Mouse (Mus musculus) lung, postnatal 25 days (tissue): ENCODE data around the gene Mylip.

Source experiments
- DNase-seq: peaks from one replicate; pipeline ENCODE4 v3.0.0; 2022; ENCODE audit warnings: low spot score

Gene Mylip

DNA sequence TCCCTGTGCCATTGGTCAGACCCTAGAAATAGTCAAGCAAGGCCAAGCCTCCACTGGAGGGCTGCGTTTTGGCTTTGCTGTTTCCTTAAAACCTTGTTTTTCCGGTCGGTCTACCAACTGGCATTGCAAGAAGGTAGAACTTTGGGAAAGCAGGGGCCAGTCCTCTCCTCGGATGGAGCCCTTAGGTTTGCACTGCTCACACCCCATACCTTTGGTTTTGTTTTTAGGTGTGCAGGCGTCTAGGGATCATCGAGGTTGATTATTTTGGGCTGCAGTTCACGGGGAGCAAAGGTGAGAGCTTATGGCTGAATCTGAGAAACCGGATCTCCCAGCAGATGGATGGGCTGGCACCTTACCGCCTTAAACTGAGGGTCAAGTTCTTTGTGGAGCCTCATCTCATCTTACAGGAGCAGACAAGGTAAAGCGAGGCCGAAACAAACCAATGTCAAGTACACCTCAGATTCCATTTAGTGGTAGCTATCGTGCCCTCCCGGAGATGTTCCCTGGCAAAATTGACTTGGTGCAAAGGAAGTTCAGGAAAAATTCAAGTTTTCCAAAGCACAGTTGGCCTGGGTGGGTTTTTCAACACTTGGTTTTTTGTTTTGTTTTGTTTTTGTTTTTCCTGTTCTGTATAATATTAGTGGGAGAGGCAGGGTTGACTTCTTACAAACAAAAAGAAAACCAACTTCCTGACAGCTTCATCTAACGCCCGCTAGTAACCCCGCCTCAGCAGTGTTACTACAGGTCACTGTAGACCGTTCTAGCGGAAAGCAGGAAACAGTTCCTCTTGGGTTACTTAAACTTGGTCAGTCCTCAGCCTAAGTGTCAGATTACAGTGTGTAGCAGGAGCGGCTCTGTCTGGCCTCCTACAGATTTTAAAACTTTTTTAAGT is 1.7 kb downstream of the Mylip start:
- DNase-seq, result peak; percentile 77

DNA sequence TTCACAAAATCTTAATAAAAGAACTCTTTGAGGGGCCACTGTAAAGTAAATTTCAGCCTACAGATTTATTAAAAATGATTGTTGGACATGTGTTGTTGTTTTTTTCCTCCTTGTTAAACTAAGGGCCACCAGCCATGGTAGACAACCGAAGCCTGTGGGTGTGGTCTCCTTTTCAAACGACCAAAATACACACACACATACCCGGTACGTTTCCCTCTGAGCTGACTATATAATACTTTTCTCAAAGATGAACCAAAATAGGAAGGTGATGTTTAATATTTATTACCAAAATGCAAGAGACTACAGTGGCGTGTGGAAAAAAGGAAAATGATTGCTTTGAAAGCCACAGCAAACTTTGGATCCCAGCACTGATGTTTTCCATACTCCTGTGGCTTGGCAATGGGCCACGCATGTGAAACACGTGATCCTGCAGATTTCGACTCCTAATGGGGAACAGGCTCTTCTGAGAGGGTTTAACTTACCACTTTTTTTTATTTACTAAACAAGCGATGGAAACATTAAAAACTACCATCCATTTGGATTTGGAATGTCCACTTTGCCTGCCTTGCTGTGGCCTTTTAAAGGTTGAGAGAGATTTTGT is 2.4 kb downstream of the Mylip start:
- DNase-seq, result peak; percentile 55

DNA sequence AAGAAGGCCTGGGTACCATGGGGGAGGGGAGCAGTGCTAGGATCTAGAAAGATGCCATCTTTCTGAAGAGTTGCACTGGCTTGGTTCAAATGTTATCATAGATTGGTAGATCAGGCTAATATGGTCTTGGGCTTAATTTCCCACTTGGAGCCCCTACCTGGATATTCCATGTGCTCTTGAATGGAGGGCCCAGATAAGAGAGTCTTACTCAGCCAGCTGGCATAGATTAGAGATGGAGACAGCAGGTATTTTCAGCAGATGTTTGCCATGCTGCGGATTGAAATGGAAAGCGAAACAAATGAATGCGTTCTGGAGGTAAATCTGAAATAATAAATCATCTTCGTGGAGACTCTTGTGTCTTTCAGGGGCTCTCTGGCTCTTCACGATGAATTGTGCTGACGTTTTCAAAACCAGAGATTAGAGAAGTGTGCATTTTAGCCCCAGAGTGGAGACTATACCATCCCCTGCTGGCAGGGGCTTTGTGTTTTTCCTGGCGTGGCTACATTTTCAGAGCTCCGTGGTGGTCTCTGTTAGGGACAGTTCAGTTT is 4.8 kb downstream of the Mylip start:
- no peak for DNase-seq

DNA sequence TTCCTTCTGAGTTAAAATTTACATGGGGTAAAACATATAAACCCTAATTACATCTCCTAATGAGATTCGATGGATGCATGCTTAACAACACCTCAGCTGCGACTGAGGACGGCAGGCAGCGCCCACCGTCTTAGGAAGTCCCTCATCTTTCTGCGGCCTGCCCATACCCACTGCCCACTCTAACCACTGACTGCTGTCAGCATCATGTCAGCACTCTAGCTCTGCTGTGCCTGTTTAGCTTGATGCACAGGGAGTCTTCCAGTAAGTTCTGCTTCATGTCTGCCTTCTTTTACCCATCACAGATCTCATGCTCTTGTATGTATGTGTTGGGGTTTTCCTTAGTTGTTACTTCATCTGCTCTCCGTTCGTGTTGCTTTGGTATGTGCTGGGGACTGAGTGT is 7.2 kb downstream of the Mylip start:
- no peak for DNase-seq

DNA sequence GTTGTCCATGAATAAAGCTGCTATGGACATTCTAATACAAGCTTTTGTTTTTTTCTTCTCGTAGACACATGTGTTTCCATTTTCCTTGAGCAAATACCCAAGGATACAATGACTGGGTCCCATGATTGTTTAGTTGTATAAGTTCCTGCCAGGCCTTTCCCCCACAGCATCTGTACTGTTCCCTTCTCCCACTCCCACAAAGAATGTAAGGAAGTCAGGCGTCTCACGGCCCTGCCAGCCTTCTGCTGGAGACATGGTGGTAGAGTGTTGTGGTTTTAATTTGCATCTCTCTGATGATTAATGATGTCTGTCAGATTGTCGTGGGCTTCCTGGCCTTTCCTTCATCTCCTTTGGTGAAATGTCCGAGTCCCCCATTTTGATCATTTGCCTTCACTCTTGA is 7.7 kb downstream of the Mylip start:
- DNase-seq, result no peak

DNA sequence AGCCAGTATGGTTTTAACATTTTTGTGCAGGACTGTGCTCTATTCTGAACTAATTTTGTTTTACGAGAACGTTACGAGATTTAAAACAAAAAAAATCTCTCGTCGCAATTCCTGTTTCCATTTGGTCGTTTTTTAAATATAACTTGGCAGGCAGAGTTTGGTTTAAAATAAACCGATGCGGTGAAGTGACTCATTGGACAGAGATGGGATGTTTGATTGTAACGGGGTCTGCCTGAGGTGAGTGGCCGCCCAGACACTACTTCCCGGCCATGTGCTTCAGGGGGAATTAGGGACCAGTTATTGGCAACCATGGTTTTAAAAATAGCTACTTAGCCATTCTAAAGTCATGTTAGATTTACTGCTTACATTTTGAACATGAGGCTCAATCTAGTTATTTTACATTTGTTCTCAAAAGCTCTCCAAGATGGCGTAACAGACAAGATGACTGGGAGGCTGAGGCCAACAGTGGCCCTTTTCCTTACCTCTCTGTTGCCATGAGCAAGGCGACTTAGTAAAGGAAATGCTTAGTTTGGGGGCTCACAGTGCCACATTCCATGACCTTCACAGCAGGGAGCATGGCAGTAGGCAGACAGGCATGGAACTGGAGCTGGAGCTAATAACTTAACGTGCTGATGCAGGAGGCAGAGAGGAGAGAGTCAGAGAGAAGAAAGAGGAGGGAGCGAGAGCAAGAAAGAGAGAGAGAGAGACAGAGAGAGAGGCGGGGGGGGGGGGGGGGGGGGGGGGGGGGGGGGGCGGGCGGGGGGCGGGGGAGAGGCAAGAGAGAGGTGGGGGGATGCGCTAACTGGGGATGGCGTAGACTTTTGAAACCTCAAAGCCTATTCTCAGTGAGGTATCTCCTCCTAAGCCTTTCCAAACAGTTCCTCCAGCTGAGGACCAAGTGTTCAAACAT is 8.6 kb downstream of the Mylip start:
- no peak for DNase-seq

DNA sequence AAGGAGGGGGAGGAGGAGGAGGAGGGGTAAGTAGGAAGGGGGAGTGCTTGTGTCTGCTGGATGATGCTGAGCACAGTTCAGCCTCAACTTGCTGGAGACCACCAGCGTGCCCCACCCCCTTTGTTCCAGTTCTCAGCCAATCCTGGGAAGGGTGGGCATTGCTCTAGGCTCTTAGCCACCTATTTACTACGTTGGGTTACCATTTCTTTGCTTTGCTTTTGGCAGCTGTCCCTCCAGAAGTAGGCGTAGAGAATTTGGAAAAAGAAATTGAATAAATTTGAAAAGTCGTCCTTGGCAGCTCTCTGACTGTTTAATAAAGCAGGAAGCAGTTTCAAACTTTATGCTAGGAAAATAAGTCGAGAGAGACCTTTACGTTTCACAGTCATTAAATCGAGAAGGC is 11.2 kb downstream of the Mylip start:
- no peak for DNase-seq

DNA sequence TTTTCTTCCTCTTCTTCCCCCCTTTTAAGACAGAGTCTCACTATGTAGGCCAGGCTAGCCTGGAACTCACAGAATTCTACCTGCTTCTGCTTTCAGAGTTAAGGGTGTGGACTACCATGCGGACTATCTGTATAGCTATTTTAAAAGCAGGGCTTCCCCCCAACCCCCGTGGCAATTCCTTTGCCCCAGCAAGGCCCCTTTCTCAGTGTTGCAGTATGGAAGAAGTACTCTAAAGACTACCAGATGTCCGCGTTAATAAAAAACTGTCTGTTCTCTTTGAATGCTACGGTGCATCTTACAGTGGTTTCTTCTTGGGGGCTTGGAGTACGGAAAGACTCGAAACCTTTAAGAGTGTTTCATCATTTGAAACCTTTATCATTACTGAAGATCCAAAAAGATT is 12.3 kb downstream of the Mylip start:
- no peak for DNase-seq

DNA sequence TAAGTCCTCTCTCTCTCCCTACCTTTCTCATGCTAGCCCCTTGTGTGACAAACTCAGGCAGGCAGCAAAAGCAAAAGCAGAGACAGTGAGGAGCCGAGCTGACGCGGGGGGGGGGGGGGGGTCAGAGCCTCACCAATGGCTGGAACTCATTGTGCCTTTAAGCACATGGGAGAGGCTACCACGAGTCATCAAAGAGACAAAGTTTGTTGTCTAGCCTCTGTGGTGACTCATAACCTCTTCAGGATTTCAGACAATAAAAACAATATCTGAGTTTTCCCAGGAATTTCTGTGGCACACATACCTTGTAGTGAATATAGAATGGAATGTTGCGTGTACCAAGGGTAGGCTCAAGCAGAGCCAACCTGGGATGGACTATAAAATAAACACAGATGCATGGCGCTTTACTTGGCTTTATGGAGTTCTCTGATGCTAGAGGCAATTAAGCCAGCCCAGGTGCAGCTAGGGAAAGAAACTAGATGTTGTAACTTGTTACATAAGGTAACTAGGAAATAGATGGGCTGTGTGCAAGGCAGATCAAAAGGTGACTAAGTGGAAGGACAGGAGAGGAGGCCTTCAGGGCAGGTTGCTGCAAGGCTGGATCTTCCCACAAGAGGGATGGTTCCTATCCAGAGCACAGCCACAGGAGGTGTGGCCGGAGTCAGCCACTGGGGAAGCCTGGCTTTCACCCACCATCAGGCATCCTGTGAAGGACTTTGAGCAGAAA is 12.9 kb downstream of the Mylip start:
- DNase-seq, result no peak

DNA sequence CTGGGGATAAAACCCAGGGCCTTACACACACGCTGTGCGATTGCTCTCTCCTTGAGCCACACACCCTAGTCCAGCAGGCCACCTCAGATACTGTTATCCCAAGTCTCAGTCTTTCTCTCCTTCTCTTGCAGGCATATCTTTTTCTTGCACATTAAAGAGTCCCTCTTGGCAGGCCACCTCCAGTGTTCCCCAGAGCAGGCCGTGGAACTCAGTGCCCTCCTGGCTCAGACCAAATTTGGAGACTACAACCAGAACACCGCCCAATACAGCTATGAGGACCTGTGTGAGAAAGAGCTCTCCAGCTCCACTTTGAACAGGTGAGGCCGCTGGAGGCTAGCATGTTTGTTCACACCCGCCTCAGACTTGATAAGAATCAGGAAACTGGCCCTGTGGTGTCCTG is 14.7 kb downstream of the Mylip start:
- peak; percentile 66 for DNase-seq

DNA sequence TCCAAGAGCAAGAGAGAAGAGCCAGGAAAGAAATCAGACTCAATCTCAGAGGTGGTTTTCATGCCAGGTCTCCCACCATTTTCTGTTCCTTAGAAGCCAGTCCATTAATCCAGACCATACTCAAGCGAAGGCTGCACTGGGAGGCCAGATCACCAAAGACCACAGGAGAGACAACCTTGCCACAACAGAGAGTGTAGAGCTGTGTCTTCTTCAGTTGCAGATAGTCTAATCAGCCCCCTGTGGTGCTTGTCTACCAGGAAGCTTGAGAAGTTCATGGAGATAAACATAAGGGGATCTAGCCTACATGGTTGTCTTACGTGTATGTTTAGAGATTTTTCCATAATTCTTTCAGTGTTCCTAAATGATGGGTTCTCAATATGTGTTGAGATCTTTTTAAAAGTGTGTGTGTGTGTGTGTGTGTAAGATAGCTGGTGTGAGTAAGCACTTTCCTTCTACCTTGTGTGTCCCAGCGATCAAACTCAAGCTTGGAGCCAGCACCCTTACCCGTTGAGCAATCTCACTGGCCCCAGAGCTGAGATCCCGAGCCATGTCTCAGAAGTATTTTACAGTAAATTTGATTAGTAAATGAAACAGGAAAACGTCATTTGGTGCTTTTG is 15.8 kb downstream of the Mylip start:
- DNase-seq, result no peak

DNA sequence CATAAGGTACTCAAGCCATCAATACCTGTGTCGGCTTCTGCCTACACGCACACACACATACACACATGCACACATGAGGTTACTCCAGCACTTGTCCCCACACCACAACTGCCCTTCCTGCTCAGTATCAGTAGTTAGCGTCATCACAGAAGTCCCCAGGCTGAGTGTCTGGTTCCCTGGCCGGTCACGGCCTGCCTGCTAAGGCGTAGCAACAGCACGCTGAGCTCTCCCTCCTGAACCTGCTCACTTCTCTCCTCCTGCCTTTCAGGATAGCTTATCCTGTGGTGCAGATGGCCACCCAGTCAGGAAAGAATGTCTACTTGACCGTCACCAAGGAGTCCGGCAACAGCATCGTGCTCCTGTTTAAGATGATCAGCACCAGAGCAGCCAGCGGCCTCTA is 16.7 kb downstream of the Mylip start:
- no peak for DNase-seq

DNA sequence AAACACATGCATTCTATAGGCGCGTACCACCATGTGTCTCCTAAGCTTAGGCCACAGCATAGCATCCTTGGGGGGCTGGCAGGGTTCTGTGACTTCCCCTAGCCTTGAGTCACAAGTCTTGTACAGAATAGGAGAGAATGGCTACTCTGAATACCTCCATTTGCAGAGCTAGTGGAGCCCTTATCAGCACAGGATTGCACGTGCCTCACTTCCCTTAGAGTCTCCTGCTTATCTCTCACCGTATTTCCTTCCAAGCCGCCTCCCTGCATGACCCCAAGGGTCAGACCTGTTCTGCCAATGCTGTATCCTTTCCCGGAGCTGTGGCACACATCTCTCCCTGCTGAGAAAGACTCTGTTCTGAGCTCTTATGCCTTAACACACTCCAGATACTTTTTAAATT is 17.2 kb downstream of the Mylip start:
- DNase-seq, result no peak

DNA sequence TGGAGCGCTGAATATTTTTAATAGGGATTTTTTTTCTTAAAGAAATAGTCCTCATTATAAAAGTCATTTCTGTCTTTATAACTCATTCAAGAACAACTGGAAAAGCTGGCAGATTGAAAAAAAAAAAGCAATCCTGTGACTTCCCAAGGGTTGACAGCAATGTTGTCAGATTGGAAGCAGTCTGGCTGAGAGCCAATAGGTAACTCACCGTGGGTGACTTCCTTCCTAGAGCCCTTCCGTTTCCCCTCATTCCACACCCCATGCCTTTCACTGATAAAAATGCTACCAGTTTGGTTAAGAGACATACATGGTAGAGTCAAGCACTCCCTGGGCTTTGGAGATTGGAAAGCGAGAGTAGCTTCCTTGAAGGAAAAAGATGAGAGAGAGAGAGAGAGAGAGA is 21.4 kb downstream of the Mylip start:
- no peak for DNase-seq

DNA sequence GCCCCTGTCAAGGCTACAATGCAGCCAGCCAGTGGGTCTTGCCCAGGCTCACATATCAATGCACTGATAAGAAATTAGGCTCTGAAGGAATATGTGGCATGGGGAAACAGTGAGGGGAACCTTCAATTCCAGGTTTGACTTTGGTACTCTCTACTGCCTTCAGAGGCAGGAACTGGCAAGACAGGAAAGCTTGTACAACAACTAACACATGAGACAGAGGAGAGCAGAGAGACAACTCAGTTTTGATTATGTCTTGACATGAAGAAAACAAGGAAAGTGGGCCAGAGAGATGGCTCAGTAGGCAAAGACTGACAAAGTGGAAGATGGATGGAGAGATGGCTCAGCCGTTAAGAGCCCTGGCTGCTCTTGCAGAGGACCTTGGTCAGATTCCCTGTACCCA is 23.5 kb downstream of the Mylip start:
- DNase-seq, result no peak

DNA sequence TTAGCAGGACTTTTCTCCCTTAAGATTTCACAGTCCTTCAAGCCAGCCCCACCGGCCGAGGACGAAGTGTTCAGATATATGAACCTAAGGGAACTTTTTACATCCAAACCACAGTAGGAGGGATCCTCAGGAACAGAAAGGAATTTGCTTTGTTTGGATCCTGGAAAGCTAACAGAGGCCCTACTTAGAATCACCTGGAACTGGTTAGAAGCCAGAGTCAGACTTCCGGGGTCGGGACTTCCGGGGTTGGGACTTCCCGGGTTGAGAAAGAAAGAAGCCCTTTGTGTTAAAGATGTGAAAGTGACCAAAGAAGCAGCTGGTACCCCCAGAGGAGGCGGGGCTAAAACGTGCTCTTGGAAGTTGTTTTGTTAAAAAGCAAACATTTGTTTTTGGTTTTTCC is 24.5 kb downstream of the Mylip start:
- no peak for DNase-seq

DNA sequence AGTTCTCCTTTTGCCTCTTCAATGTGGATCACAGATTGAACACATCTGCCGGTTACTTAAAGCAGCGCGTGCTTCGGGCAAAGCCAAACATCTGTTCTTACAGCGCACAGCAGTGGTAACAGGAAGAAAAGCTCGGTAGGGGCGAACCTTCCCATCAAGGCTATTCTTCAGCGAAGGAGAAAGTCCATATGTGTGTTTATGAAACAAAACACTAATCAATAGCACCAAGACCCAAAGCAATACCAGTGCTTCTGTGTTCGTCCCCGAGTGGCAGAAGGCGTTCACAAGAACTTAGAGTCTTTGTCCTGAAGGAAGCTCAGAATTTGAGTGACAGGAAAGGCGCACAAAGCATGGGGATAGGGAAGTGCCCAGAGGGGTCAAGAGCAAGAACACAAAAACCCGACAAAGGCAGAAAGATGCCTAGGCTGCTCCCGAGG is 27.1 kb downstream of the Mylip start:
- DNase-seq, result no peak

DNA sequence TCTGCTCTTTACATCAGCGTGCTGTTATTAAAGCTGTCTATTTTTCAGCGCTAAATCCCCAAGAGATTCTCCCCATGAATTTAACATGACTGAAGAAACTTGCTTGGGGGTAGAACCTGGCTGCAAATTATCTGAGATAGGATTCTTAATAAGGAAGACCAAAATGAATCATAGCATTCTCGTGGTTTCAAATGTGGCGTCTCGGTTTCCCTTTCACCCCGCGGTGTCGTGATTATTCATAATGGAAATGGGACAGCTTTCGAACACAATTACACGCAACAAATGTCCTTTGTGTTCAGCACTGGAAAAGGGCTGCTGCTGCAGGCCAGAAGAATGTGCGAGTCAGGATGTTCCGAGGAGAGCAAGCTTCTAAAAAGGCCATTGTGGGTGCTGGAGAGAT is 29.4 kb downstream of the Mylip start:
- no peak for DNase-seq

DNA sequence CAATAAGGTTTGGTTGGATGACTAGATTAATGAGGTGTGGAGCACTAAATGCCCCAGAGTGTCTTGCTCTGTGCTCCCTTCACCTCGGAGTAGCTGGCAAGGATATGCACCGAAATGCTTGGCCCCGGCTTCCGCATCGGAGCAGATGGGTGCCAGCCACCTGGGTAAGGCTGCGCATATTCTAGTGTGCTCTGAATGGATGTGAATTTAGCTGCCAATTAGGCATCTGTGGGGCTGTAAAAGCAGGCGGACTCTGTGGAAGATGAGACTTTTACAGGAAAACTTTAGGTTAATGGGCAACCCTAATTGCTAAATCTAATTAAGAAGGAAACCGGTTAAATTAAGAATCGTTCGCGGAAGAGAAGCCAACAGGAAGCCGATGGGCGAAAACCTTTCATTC is 32.7 kb downstream of the Mylip start:
- DNase-seq, result no peak

DNA sequence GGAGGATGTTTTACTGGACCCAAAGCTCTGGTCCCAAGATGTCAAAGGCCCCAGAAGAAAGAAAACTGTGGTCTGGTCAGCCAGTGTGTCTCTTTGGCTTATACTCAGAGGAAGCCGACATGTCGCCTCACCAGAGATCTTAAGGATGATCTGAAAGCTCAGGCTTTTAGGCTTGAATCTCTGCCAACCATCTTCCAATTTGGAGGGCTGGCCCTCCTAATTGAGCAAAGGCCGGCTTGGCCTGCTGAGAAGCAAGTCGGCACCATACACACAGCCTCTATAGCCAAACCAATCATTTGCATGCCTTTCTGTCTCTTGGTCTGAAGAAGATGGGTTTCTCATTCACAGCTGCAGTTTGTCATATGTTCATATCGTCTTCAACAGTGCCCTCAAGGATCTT is 33.2 kb downstream of the Mylip start:
- no peak for DNase-seq

DNA sequence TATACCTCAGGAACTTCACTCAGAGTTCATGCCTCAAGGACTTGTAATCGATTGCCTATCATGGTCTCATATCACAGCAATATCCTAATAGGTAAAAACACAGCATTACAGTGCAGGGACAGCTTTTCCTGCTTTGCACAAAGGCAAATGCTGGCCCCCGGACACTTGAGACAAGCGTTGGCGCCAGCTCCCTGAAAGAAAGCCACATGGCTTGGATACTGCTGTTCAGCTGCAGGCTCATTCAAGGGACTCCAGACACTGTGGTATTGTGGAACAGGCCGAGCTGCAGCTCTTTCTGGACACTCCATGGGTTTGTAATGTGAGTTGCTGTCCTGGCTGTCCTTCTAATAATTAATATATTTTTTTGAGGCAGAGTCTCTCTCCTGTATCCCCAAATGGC is 34.4 kb downstream of the Mylip start:
- no peak for DNase-seq
